Mouse (Mus musculus) right cerebral cortex, postnatal 4 days (tissue): ENCODE data around the gene Trim14.
A peak's percentile ranks its signal among the peaks of the same experiment; 100 is the strongest.
"Not testable (repeated sequence)": the region's sequence is repeated elsewhere in the genome, so short reads cannot be mapped to it uniquely, and the experiment has no call there.

Experiments
- DNase-seq: peaks from one replicate; pipeline ENCODE4 v3.0.0-alpha.2; 2022

The Trim14 gene

GRCm38 (mm10) chr4:46535840-46536361 is at the start of gene Trim14:
TSS of gene Trim14 (minus strand) at chr4:46536141.
- DNase-seq = no peak

GRCm38 (mm10) chr4:46585041-46585810 is 49.3 kb upstream of the Trim14 start:
- no peak for DNase-seq

GRCm38 (mm10) chr4:46584536-46584935 is 48.6 kb upstream of the Trim14 start:
- not testable (repeated sequence) for DNase-seq

GRCm38 (mm10) chr4:46584084-46584483 is 48.1 kb upstream of the Trim14 start:
- not testable (repeated sequence) for DNase-seq

- DNase-seq = not testable (repeated sequence)
Measured at GRCm38 (mm10) chr4:46582024-46582423, 46.1 kb upstream of the Trim14 start.

- not testable (repeated sequence) for DNase-seq
Measured at GRCm38 (mm10) chr4:46581577-46581976, 45.6 kb upstream of the Trim14 start.

- DNase-seq = not testable (repeated sequence)
Measured at GRCm38 (mm10) chr4:46580799-46581243, 44.9 kb upstream of the Trim14 start.

- DNase-seq = not testable (repeated sequence)
Measured at GRCm38 (mm10) chr4:46578796-46579346, 42.9 kb upstream of the Trim14 start.

GRCm38 (mm10) chr4:46578228-46578627 is 42.3 kb upstream of the Trim14 start:
- DNase-seq = no peak

- not testable (repeated sequence) for DNase-seq
Measured at GRCm38 (mm10) chr4:46575509-46576284, 39.8 kb upstream of the Trim14 start.

GRCm38 (mm10) chr4:46574841-46575240 is 38.9 kb upstream of the Trim14 start:
- no peak for DNase-seq

GRCm38 (mm10) chr4:46574024-46574753 is 38.2 kb upstream of the Trim14 start:
- no peak for DNase-seq

GRCm38 (mm10) chr4:46572616-46573015 is 36.7 kb upstream of the Trim14 start:
- no peak for DNase-seq

GRCm38 (mm10) chr4:46571744-46572143 is 35.8 kb upstream of the Trim14 start:
- DNase-seq = no peak

- DNase-seq = peak; percentile 55
Measured at GRCm38 (mm10) chr4:46569671-46570070, 33.7 kb upstream of the Trim14 start.

GRCm38 (mm10) chr4:46568169-46568568 is 32.2 kb upstream of the Trim14 start:
- DNase-seq = no peak

- no peak for DNase-seq
Measured at GRCm38 (mm10) chr4:46566931-46567671, 31.2 kb upstream of the Trim14 start.

GRCm38 (mm10) chr4:46565393-46565955 is 29.5 kb upstream of the Trim14 start:
- DNase-seq = no peak

- no peak for DNase-seq
Measured at GRCm38 (mm10) chr4:46564247-46564646, 28.3 kb upstream of the Trim14 start.

GRCm38 (mm10) chr4:46563847-46564246 is 27.9 kb upstream of the Trim14 start:
- DNase-seq = no peak

GRCm38 (mm10) chr4:46562841-46563240 is 26.9 kb upstream of the Trim14 start:
- no peak for DNase-seq
